Mouse (Mus musculus) testis, adult 2 months (tissue): ENCODE results near the gene Preb.

Source experiments
- CTCF ChIP-seq: fragments of 200-500 bp; IDR thresholded peaks from 2 replicates; pipeline ENCODE4 v1.5.1; 2012; ENCODE audit warnings: low read depth, mild to moderate bottlenecking, inconsistent platforms, low read length, moderate library complexity; ENCODE audit not compliant: control insufficient read depth, insufficient read depth, insufficient replicate concordance
- POLR2A ChIP-seq: fragments of 200-500 bp; IDR thresholded peaks from 2 replicates; pipeline ENCODE4 v1.6.1; 2012; ENCODE audit warnings: low read depth, mild to moderate bottlenecking, inconsistent platforms, low read length, moderate library complexity; ENCODE audit not compliant: control insufficient read depth

DNA sequence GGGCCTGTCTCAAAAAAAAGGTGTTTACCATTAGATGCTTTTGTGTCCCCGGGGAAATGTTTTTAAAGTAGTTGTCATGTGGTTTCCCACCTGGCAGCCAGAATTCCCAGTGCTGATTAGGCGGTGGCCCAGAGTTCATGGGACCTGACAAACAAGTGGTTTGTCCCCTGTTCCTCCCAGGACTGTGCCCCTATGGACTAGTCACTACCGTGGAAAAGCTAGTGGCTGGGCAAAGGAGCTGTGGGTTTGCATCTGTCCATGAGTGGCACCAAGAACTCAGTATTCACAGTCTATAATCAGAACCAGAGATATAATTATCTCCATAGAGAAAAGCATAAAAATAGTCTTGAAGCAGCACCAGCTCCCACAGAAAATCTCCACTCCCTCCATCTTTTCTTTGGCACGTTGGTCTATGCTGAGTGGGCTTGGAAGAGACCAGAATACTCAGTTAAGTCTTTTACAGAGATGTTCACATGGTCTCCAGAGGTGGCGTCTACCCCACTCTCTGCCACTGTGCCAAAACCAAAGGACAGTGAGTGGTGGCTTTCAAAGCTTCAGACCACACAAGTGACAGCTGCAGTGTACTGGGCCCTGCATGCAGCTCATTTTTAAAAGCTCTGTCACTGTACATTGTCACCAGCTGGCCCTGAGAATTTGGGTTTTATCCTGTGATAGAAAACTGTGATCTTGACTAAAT lies 33.0 kb upstream of the Preb start:
- TF ChIP-seq POLR2A (no peak), CTCF (no peak)
